Mouse (Mus musculus) G1E (cell line): Measurements from ENCODE around the gene Pex11b.

ENCODE experiments used
- CTCF ChIP-seq: IDR thresholded peaks from 2 replicates; pipeline ENCODE4 v1.5.1; 2012; ENCODE audit warnings: low read depth, low read length, inconsistent platforms, mixed read lengths
- GATA2 ChIP-seq: IDR thresholded peaks from 2 replicates; pipeline ENCODE4 v1.6.1; 2012; ENCODE audit warnings: low read depth, low read length, inconsistent platforms, borderline replicate concordance
- TAL1 ChIP-seq: conservative IDR thresholded peaks from 2 replicates; pipeline ENCODE4 v1.6.1; 2012; ENCODE audit warnings: low read depth, low read length, inconsistent platforms, mixed read lengths

DNA sequence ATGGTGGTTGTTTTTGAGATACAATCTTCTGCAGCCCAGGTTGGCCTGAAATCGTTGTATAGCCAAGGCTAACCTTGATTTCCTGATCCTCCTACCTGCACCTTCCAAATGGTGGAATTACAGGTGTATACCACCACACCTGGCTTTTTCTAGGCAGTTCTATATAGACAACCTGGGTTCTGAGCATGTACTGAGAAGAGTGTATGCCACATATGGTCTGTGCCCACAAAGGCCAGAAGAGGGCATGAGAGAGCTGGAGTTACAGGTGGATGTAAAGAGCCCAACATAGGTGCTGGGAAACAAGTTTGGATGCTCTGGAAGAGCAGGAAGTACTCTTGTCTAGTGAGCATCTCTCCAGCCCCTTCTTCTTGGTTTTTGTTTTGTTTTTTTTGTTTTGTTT lies 32.1 kb downstream of the Pex11b start:
- TF ChIP-seq CTCF (peak; percentile 7; the same call in 1 of the 2 replicates), TAL1 (no peak), GATA2 (no peak)
